Mouse (Mus musculus) right cerebral cortex, postnatal 14 days (tissue): ENCODE results near the gene Atf4.

ENCODE experiments used
- DNase-seq: peaks from one replicate; pipeline ENCODE4 v3.0.0; 2022

The Atf4 gene

GRCm38 (mm10) chr15:80254847-80255645 lies at the start of gene Atf4:
TSS of gene Atf4 (plus strand) at chr15:80255184.
- DNase-seq, result peak; percentile 98

GRCm38 (mm10) chr15:80206057-80206565 lies 48.9 kb upstream of the Atf4 start:
- no peak for DNase-seq

GRCm38 (mm10) chr15:80208446-80208845 lies 46.5 kb upstream of the Atf4 start:
- DNase-seq, result no peak

GRCm38 (mm10) chr15:80213688-80214087 lies 41.3 kb upstream of the Atf4 start:
- DNase-seq, result no peak

GRCm38 (mm10) chr15:80215716-80216479 lies 39.1 kb upstream of the Atf4 start:
- DNase-seq, result peak; percentile 48

- no peak for DNase-seq
Measured at GRCm38 (mm10) chr15:80216480-80216820, 38.5 kb upstream of the Atf4 start.

GRCm38 (mm10) chr15:80217476-80217875 lies 37.5 kb upstream of the Atf4 start:
- no peak for DNase-seq

GRCm38 (mm10) chr15:80219211-80219610 lies 35.8 kb upstream of the Atf4 start:
- DNase-seq, result no peak

GRCm38 (mm10) chr15:80219705-80220657 lies 35.0 kb upstream of the Atf4 start:
- no peak for DNase-seq

- DNase-seq, result no peak
Measured at GRCm38 (mm10) chr15:80221031-80221430, 34.0 kb upstream of the Atf4 start.

- DNase-seq, result no peak
Measured at GRCm38 (mm10) chr15:80223751-80224150, 31.2 kb upstream of the Atf4 start.

GRCm38 (mm10) chr15:80225208-80225607 lies 29.8 kb upstream of the Atf4 start:
- peak; percentile 66 for DNase-seq

GRCm38 (mm10) chr15:80225796-80226195 lies 29.2 kb upstream of the Atf4 start:
- DNase-seq, result peak; percentile 51

- DNase-seq, result no peak
Measured at GRCm38 (mm10) chr15:80228071-80228800, 26.7 kb upstream of the Atf4 start.

- DNase-seq, result no peak
Measured at GRCm38 (mm10) chr15:80232331-80232730, 22.7 kb upstream of the Atf4 start.

GRCm38 (mm10) chr15:80233053-80233452 lies 21.9 kb upstream of the Atf4 start:
- no peak for DNase-seq

- peak; percentile 95 for DNase-seq
Measured at GRCm38 (mm10) chr15:80233733-80234509, 21.1 kb upstream of the Atf4 start, which contains the start of gene Mief1. TSS of gene Mief1 (plus strand) at chr15:80234018.

GRCm38 (mm10) chr15:80235535-80235934 lies 19.4 kb upstream of the Atf4 start, which contains the start of gene AC140267.1:
TSS of gene AC140267.1 (plus strand) at chr15:80235835.
- DNase-seq, result no peak

- no peak for DNase-seq
Measured at GRCm38 (mm10) chr15:80248135-80248534, 6.8 kb upstream of the Atf4 start.

- no peak for DNase-seq
Measured at GRCm38 (mm10) chr15:80248596-80248995, 6.4 kb upstream of the Atf4 start.

GRCm38 (mm10) chr15:80249672-80250071 lies 5.3 kb upstream of the Atf4 start:
- DNase-seq, result no peak
